Mouse (Mus musculus): ENCODE measurements around the gene Grn.

Grn gene

DNA sequence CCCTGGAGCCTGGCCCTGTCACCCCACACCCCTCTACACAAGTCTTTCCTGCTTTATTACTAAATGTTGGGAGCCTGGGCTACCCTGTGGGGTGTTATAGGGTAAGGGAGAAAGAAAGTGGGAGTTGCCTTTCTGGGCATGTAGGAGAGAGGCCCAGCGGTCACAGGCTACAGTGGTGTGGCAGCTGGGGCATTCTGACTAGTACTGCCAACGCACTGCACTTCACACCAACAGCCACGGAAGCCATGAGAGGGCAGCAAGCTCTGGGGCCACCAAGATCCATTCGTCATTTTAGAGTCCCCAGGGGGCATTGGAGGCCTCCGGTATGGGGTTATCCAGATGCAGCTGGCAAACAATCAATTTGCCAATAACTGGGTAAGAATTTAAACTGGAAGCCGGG, 12.0 kb downstream of the Grn start:
- no peak for DNase-seq (ENCODE audit: low spot score)

DNA sequence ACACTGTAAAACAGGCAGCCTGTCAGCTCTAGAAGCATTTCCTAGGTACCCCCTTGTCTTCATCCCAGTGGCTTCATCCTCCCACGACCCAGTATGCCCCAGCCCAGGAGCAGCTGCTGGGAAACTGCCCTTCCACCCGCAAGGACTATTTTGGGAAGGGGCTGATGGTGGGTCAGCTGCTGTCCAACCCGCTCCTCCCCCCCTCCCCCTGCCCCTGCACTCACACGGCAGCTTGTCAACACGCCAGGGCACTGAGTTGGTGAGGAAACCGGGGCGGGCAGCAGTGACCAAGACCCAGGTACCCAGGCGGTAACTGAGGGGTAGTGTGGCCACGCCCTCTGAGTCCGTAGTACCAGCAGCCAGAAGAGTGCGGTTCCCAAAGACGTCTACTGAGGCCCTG, 13.6 kb downstream of the Grn start:
- no peak for DNase-seq (ENCODE audit: low spot score)

DNA sequence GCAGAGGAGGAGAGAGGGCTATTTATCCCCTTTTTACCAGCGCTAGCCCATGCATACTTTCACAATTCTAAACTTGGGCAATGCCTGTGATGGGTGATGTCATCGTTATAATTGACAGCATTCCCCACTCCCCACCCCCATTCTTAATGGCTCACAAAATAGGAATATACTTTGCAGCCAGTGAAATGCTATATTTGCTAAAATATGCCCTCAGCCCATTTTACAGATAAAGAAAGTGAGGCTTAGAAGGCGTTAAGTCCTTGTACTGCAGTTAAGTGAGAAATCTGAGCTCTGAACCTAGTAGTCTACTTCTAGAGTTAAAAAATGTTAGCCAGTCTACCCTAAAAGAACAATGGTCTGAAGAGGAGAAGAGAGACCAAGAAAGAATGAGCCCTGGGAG, 14.2 kb downstream of the Grn start:
- DNase-seq (ENCODE audit: low spot score), result no peak

DNA sequence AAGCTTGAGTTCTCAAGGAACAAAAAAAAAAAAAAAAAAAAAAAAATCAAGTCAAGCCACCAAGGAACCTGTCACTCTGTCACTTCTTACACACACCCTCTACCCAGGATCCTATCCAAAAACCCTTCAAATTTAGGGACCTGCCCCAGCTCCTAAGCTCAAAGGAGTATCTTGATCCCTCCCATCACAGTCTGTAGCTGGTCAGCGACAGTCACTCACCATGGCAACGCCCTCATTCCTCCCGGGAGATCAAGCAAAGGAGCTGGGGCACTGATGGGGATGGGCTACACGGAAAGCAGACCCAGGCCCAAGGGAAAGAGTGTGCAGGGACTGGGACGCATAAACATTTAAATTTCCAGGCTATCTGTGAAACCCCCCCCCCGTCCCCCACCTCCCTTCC, 14.7 kb downstream of the Grn start:
- no peak for DNase-seq (ENCODE audit: low spot score)

DNA sequence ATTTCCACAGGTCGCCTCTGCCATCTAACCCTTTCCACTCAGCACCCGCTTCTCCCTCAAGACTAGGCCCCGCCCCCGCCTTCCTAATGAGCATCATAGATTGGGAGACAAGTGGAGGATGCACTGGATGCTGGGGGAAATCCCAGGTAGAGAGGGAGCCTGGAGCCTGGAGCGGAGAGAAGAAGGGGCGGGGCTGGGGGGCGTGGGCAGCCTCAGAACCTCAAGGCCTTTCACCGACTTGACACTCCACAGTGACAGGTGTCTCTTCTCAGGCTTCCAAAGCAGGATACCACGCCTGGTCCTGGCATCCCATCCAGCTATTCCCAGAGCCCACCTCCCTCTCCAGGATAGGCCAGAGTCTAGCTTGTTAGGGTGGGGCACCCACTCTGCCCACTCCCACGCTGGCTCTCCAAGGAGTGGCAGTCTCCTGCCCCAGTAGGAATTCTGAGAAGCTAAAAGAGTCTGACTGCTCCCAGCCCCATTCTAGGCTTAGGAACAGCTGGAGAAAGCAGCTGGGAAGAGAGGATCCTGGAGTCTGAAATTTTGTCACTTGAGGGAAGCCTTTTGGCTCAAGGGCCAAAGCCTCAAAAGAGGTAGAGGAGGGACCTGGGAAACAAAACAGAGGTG, 15.3 kb downstream of the Grn start:
- DNase-seq (ENCODE audit: low spot score), result no peak

DNA sequence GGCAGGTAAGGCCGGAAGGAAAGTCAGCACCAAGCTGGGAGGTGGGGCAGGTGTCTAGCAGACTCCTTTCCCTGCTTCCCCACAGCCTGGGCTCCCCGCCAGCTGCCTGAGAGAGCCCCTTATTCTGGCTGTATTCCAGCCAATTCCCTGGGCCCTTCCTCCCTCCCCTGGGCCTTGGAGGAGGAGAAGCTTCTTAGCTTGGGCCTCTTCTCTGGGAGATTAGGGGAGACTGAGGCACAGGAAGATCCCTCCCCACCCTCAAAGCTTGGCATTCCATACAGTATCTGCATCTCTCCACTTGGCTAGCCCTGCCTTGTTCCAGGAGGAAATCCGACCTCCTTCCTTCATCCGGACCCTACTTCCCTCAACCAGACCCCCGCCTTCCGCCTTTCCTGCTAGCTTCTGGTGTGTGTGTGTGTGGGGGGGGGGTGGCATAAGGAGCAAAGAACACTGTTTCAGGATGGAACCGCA, 15.8 kb downstream of the Grn start:
- no peak for DNase-seq (ENCODE audit: low spot score)

DNA sequence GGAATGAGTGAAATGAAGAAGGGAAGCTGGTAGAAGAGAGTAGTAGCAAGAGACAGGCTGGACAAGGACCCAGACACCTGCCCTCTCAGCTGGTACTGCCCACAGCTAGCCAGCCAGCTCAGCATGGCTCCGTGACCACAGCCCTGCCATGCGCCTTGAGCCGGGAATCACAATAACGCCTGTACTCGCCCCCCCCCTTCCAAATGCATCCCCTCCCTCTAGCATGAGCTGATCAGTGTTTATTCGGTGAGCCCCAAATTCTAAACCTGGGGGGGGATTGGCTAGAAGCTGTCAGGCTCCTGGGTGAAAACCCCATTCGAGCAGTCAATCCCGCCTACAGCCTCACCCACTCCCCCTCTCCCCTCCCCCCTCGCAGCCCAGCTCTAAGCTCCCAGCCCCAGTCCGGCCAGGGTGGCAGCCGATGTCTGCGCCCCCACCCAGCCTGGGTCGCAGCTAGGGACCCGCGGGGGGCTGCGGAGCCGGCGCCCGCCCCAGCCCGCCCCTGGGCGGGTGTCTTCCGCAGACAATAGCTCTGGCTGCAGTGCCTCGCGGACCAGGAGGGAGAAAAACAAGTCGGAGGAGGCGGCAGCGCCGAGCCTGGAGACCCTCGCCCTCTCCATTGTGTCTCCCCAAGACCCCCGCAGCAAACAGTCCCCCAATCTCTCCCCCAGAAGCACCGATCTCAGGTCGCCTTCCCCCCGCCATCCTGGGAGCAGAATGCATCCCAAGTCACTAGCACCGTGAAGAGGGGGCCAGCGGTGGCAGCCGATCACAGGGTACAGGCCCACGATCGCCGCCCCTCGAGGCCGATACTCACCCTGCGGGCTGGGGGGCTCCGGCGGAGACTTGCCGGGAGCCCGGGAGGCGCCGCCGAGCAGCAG, 16.7 kb downstream of the Grn start:
- DNase-seq (ENCODE audit: low spot score), result no peak

DNA sequence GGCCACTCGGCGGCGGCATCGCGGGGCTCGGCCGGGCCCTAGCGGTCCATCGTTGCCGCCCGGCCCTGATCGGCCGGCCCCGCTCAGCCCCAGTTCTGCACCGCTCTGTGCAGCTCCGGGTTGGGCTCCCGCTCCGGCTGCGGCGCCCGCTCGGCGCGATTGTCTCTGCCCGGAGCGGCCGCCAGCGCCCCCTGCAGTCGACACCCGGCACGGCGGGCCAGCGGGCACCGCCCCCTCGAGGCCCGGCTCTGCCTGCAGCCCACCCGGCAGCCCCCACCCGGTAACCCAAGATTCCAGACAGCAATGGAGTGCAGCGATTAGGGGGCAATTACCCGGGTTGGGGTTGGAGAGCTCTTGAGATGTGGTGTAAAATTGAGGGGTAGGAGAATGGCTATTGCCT, 17.4 kb downstream of the Grn start, which contains the start of gene Fam171a2:
TSS of gene Fam171a2 (minus strand) at position 186 of the 400 bp plus-strand sequence.
- peak; percentile 60 for DNase-seq (ENCODE audit: low spot score)

DNA sequence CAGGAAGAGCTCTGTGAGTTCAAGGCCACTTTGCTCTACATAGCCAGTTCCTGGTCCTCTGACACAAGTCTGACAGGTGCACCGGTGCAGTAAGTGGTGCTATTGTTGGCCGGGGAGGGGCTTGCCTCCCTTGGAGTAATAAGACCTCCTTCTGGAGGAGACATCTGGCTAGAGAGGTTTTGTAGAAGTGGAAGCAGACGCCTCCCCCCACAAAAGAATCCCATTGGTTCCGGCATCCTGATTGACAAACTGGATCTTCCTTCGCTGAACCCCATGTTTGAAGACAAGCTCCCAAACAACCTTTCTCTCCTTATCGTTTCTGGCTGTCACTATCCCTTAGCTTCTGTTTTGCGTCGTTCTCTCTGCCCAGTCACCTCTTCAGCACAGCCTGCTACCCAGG, 18.2 kb downstream of the Grn start:
- DNase-seq (ENCODE audit: low spot score), result no peak

DNA sequence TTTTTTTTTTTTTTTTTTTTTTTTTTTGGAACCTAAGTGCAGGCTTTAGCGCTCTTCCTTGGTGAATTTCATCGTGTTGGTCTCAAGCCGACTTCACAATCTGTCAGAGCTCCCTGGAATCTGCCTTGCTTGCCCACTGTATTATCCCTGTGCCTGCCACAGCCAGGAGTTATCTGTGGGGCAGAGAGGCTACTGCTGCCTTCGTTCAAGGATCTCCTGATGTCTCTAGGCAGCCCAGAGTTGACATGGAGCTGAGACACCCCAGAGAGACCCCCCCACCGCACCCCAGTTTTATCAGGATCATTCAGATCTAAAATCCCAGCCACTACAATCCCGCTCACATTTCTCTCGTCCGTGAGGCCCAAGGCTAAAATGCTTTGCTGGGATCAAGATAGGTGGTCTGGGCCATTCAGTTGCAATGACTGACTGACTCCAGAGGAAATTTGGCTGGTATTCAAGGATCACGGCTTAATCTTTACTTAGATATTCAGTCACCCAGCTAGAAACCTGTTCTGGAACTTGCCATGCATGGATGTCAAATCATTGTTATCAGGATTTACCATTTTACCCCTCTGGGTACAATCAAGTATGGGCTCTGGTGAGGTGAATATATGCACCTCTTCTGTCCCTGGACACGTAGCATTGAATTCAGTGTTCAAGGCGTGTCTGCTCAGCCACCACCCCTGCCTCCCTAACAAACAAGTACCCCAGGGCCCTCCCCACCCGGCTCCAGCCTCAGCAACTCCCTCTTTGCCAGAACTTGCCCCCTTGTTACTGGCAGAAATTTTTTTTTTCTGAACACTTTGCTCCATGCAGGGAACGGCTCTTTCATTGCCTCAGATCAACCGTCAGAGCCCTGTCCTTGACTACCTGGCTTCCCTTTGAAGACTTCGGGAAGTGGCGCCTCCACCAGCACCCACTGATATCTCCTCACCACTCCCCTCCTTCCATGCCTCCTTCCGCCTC, 19.2 kb downstream of the Grn start:
- no peak for DNase-seq (ENCODE audit: low spot score)

DNA sequence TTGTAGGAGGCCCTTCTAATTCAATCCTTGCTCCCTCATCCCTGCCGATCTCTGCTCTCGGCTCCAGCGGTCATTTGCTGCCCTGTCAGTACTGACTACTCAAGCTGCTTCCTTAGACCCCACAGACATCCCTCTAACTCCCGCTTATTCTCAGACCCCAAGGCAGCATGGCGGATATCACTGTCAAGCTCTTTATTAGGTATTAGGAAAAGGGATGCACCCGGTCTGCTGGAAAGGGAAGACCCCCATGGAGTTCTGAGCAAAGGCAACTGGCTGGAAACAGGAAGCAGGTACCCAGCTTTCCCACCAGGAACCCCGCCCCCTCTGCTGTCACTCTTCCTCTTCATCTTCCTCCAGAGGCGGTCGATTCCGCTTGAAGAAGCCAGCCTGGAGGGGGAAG, 23.0 kb downstream of the Grn start:
- DNase-seq (ENCODE audit: low spot score), result no peak

DNA sequence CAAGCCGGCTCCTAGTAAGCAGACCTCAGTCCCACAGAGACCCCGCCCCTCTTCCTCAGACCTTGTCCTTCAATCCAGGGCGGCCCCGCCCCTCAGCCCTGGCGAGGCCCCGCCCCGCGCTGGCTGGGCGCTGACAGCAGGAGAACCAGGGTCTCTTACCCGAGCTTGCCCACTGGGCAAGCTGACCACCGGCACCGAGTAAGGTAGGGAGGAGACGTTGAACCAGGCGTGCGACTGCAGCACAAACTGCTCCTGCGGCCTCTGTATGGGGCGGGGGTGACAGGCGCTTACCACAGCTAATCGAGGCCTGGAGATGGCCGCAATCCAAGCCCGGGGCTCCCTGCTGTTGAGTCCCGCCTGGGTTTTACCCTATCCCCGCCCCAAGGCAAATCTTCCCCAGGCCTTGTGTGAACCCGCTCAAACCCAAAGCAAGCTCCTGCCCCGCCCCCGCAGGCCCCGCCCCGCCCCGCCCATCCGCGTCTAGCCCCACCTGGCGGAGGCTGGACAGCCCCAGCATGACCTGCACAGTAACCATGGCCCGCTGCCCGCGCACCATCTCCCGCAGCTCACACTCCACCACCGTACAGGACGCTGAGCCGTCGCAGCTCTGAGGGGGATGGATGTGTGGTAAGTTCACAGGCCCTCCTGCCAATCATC, 25.8 kb downstream of the Grn start:
- DNase-seq (ENCODE audit: low spot score), result peak; percentile 84

DNA sequence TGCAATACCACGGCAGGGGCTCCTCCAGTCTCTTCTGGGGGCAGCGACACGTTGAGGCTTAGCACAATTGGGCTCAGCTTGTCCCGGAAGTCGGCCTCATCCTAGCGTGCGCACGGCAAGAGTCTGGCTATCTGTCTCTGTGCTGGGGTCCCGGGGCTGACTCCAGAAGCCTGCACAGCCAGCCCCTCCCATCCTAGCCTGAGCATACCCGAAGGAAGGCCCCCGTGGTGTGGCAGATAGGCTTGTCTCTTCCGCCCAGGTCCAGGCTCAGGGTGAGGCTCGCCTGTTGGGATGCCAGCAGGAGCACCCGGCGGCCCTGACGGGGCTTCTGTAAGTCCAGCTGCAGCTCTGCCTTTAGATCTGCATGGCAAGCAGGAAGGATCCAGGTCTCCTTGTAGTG, 30.4 kb downstream of the Grn start:
- DNase-seq (ENCODE audit: low spot score), result no peak

DNA sequence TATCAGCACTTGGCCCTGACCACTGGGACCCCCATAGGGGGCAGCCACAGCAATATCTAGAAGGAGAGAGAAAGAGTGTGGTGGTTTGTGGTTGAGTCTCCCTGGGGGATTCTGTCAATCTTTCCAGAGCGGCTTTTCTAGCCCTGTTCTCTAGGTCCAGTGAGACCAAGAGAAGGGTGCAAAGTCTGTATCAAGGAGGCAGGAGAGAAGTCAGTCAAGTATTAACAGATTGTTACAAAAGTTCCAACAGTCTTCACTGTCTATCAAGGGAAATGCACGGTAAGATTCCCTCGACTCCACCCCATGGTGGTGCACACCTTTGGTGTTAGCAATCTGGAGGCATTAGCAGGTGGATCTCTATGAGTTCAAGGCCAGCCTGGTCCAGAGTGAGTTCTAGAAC, 31.6 kb downstream of the Grn start:
- DNase-seq (ENCODE audit: low spot score), result no peak

DNA sequence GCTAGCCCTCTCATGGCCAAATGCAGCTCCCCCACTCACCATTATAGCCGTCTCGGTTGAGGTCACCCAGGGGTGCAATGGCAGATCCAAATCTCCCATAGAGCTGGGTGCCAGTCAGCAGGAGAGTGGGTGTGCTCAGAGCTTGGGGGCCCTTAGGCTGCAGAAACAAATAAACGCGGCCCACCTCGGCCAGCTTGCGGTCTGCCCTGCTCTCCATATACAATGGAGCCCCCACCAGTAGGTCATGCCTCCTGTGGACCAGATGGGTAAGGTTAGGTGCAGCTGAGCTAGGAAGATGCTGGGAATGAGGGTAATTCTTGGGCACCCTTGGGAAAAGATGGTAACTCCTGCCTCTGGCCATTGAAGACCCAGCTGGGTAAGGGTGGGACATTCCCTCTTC, 34.8 kb downstream of the Grn start:
- no peak for DNase-seq (ENCODE audit: low spot score)

DNA sequence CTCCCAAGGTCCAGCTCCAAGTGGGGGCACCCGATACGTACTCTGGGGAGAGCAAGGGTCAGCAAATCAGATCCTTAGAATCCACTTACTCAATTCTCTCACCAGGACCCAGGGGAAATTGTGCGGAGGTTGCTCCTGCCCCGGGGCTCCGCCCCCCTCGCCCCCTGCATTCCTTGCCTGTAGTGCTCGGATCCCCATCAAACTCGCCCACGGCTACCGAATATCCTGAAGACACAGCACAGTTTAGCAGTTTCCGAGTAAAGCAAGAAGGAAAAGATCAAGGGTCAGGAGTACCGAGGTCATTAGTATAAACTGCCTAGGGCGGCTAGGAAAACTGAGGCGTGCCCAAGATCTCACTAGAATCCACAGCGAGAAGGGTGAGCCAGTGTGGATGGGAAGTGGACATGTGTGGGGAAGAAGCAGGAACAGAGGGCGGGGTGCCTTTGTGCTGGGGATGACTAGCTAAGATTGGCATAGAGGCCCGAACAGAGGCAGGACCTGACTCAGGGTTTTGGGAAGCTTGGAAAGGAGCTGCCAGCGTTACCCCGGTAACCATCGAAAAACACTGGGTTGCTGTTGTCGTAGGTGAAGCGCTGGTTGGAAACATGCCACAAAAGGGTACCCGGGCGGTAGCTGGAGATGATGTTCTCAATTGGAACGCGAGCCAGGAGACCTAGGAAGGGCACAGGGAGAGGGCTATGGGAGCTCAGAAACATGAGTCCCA, 35.8 kb downstream of the Grn start:
- DNase-seq (ENCODE audit: low spot score), result peak; percentile 92

DNA sequence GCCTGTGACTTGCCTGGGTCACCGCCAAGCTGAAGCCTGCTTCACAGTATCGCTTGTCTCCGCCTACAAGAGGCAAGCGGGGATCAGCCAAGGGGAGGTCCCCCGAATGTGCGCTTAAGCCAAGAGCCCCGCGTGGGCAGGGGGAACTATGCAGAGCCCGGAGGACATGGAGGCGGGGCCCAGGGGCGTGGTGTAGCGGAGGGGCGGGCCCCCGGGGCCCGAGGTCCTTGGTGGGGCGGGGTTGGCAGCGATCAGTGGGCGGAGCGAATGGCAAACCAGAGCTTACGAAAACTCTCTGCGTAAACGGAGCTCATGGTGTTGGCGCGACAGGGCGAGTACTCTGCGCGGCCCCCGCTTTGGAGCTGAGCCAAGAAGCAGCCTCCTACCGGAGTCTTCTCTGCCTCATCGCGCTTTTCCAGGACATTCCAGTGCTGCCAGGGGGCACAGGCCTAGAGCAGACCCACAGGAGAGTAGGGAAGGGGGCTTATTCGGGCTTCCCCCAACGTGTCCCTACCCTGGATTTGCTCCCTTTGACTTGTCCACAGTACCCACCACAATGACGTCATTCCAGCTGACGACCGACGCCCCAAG, 37.0 kb downstream of the Grn start:
- peak; percentile 100 for DNase-seq (ENCODE audit: low spot score)

DNA sequence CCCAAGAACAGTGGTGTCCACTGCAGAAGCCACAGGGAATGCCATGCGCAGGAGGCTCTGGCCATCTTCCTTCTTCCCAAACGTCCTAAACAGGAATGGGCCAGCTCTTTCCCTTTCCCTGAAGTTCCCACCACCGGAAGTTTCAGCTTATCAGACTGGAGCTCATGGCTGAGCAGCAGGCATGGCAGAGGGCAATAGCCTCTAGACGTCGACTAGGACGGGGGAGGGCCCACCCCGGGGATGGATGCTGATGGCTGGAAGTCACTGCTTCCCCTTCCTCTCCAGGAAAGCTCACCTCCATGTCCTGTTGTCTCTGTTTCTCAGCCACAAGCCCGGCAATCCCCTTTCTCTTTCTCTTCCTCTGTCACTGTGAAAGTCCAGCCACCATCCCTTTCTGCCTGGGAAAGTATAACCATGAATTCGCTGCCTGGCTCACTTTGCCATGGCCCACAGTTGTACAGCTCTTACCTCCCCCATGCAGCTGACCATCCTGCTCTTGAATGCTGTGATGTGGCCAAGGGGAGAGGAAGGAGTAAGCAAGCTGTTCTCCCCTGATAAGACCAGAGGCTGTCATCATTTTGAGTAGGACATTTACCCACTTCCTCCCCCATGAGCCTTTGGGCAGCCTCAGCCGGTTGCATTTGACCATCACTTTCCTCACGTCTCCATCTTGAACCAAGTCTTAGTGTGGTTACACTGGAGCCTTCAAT, 39.7 kb downstream of the Grn start, which contains the start of gene Itga2b:
TSS of gene Itga2b (minus strand) at position 475 of the 710 bp plus-strand sequence.
- no peak for DNase-seq (ENCODE audit: low spot score)

DNA sequence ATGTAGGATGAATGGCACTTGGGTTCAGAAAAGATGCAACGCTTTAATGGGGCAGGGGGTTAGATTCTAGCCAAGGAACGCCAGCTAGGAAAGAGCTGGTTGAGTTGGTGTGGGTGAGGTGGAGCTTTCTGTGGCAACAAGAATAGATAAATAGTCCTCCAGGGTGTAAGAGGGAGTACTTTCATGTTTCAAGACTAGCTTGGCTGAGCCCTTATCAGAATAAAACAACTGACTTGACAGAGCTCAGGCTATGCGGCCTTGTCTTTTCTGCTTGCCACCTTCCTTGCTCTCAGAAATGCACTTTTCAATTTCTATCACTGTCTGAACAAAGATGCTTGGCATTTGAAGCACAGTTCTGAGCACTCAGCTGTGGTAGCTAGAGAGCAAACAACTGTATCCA, 44.9 kb downstream of the Grn start:
- DNase-seq (ENCODE audit: low spot score), result no peak

DNA sequence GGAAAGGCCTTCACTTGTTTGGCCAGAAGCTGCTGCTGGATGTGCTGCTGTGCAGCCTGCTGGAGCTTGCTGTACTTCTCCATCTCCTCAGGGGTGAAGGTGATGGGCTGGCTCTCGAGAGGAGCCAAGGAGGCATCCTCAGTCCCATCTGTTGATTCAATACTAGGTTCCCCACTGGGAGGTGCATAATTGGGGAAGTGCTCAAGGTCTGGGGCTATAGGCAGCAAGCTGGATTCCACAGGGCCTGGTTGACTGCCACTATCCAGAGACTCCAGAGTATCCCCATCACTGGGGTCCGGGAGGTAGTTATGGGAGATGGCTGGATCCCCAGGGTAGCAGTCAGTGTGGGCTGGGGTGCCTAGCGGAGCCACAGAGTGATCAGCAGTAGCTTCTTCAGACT, 48.6 kb downstream of the Grn start:
- no peak for DNase-seq (ENCODE audit: low spot score)
